Mouse (Mus musculus): ENCODE data around the gene Chst11. TPM values are rescaled to one million over a fixed set of nuclear protein-coding genes. Genes with fewer than 3 reads are reported as not detected.

Gene Chst11
- polyA plus RNA-seq, 1 experiment from 2014 or later: 0.99 TPM

GRCm38 (mm10) chr10:83093705-83094104, 108.4 kb downstream of the Chst11 start:
- no peak overlapping the region for H3K27ac ChIP-seq
- WGBS: 78% methylated on average over 6 of the region's 6 CpGs
- ATAC-seq: no peak
- H3K9ac ChIP-seq: no peak overlapping the region
- no peaks in the 10 kb centered on the region for H3K27me3 ChIP-seq (replicated peaks)
- peaks cover 4% of the 10 kb centered on the region; the same call in 1 of the 2 replicates for H3K4me1 ChIP-seq (replicated peaks)
- H3K4me2 ChIP-seq (replicated peaks): no peak overlapping the region
- no peak overlapping the region for H3K4me3 ChIP-seq (replicated peaks)
- no peaks in the 10 kb centered on the region for H3K9me3 ChIP-seq
- no peaks in the 10 kb centered on the region for H3K36me3 ChIP-seq

- Histone ChIP-seq H3K36me3 (no peaks in the 10 kb centered on the region), H3K27ac (no peak overlapping the region)
- 76% methylated on average over 10 of the region's 10 CpGs for WGBS
Measured at GRCm38 (mm10) chr10:83094248-83094647, 109.0 kb downstream of the Chst11 start.

GRCm38 (mm10) chr10:83094821-83095725, 109.8 kb downstream of the Chst11 start:
- no peaks in the 10 kb centered on the region for H3K9me3 ChIP-seq
- no peak overlapping the region for H3K4me2 ChIP-seq (replicated peaks)
- no peaks in the 10 kb centered on the region for H3K27me3 ChIP-seq (replicated peaks)
- WGBS: 78% methylated on average over 16 of the region's 16 CpGs
- ATAC-seq: no peak
- H3K36me3 ChIP-seq: no peaks in the 10 kb centered on the region
- H3K4me1 ChIP-seq (replicated peaks): peaks cover 9% of the 10 kb centered on the region; the same call in 1 of the 2 replicates
- no peak overlapping the region for H3K4me3 ChIP-seq (replicated peaks)
- H3K9ac ChIP-seq: no peak overlapping the region
- no peak overlapping the region for H3K27ac ChIP-seq

More at GRCm38 (mm10) chr10:83094248-83094647, 109.0 kb downstream of the Chst11 start:
- no peak overlapping the region for H3K9ac ChIP-seq
- peaks cover 9% of the 10 kb centered on the region; the same call in 1 of the 2 replicates for H3K4me1 ChIP-seq (replicated peaks)
- H3K4me3 ChIP-seq (replicated peaks): no peak overlapping the region
- H3K9me3 ChIP-seq: no peaks in the 10 kb centered on the region
- H3K27me3 ChIP-seq (replicated peaks): no peaks in the 10 kb centered on the region
- ATAC-seq: no peak
- H3K4me2 ChIP-seq (replicated peaks): no peak overlapping the region

- no peak overlapping the region for H3K9ac ChIP-seq
- H3K36me3 ChIP-seq: no peaks in the 10 kb centered on the region
- ATAC-seq: no peak
- H3K4me2 ChIP-seq (replicated peaks): no peak overlapping the region
- no peaks in the 10 kb centered on the region for H3K27me3 ChIP-seq (replicated peaks)
- H3K4me1 ChIP-seq (replicated peaks): peaks cover 9% of the 10 kb centered on the region; the same call in 1 of the 2 replicates
- H3K27ac ChIP-seq: no peak overlapping the region
- no peaks in the 10 kb centered on the region for H3K9me3 ChIP-seq
- 92% methylated on average over 6 of the region's 6 CpGs for WGBS
- no peak overlapping the region for H3K4me3 ChIP-seq (replicated peaks)
Measured at GRCm38 (mm10) chr10:83096257-83096656, 111.0 kb downstream of the Chst11 start.

- Histone ChIP-seq H3K4me2 (replicated peaks) (0 out of 2 replicates have a peak overlapping the region, but pooled peaks have one; percentile 26), H3K9ac (no peak overlapping the region), H3K36me3 (no peaks in the 10 kb centered on the region), H3K4me1 (replicated peaks) (peaks cover 9% of the 10 kb centered on the region), H3K9me3 (no peaks in the 10 kb centered on the region), H3K4me3 (replicated peaks) (no peak overlapping the region), H3K27me3 (replicated peaks) (no peaks in the 10 kb centered on the region), H3K27ac (no peak overlapping the region; the same call in 1 of the 2 replicates)
- peak; percentile 80 for ATAC-seq
- 46% methylated on average over 10 of the region's 10 CpGs for WGBS
Measured at GRCm38 (mm10) chr10:83098940-83099339, 113.6 kb downstream of the Chst11 start.

- WGBS: 93% methylated on average over 3 of the region's 3 CpGs
Measured at GRCm38 (mm10) chr10:83099669-83100068, 114.4 kb downstream of the Chst11 start.

GRCm38 (mm10) chr10:83100890-83101289, 115.6 kb downstream of the Chst11 start:
- 65% methylated on average over 8 of the region's 8 CpGs for WGBS
- Histone ChIP-seq H3K4me1 (replicated peaks) (peaks cover 9% of the 10 kb centered on the region), H3K9me3 (no peaks in the 10 kb centered on the region), H3K9ac (no peak overlapping the region), H3K36me3 (no peaks in the 10 kb centered on the region), H3K27me3 (replicated peaks) (no peaks in the 10 kb centered on the region), H3K4me3 (replicated peaks) (no peak overlapping the region), H3K4me2 (replicated peaks) (no peak overlapping the region), H3K27ac (no peak overlapping the region)
- ATAC-seq: no peak

More at GRCm38 (mm10) chr10:83099669-83100068, 114.4 kb downstream of the Chst11 start:
- Histone ChIP-seq H3K9ac (no peak overlapping the region), H3K27me3 (replicated peaks) (no peaks in the 10 kb centered on the region), H3K36me3 (no peaks in the 10 kb centered on the region), H3K4me1 (replicated peaks) (peaks cover 9% of the 10 kb centered on the region), H3K4me2 (replicated peaks) (no peak overlapping the region), H3K9me3 (no peaks in the 10 kb centered on the region), H3K4me3 (replicated peaks) (no peak overlapping the region), H3K27ac (no peak overlapping the region)
- no peak for ATAC-seq

- ATAC-seq: no peak
- H3K36me3 ChIP-seq: no peaks in the 10 kb centered on the region
- H3K4me3 ChIP-seq (replicated peaks): no peak overlapping the region
- no peak overlapping the region for H3K27ac ChIP-seq
- H3K27me3 ChIP-seq (replicated peaks): no peaks in the 10 kb centered on the region
- H3K9me3 ChIP-seq: no peaks in the 10 kb centered on the region
- 87% methylated on average over 9 of the region's 9 CpGs for WGBS
- peaks cover 13% of the 10 kb centered on the region for H3K4me1 ChIP-seq (replicated peaks)
- H3K9ac ChIP-seq: no peak overlapping the region
- no peak overlapping the region for H3K4me2 ChIP-seq (replicated peaks)
Measured at GRCm38 (mm10) chr10:83101421-83102207, 116.3 kb downstream of the Chst11 start.

- 47% methylated on average over 15 of the region's 15 CpGs for WGBS
- Histone ChIP-seq H3K4me3 (replicated peaks) (no peak overlapping the region), H3K4me2 (replicated peaks) (no peak overlapping the region), H3K27ac (no peak overlapping the region), H3K4me1 (replicated peaks) (peaks cover 22% of the 10 kb centered on the region), H3K9ac (no peak overlapping the region), H3K36me3 (no peaks in the 10 kb centered on the region), H3K27me3 (replicated peaks) (no peaks in the 10 kb centered on the region), H3K9me3 (no peaks in the 10 kb centered on the region)
- ATAC-seq: no peak
Measured at GRCm38 (mm10) chr10:83102745-83103144, 117.4 kb downstream of the Chst11 start.

GRCm38 (mm10) chr10:83104221-83104620, 118.9 kb downstream of the Chst11 start:
- 88% methylated on average over 8 of the region's 8 CpGs for WGBS
- ATAC-seq: no peak
- Histone ChIP-seq H3K4me3 (replicated peaks) (no peak overlapping the region), H3K4me2 (replicated peaks) (no peak overlapping the region), H3K9me3 (no peaks in the 10 kb centered on the region), H3K9ac (no peak overlapping the region), H3K27me3 (replicated peaks) (no peaks in the 10 kb centered on the region), H3K36me3 (no peaks in the 10 kb centered on the region), H3K27ac (no peak overlapping the region), H3K4me1 (replicated peaks) (peaks cover 20% of the 10 kb centered on the region)

GRCm38 (mm10) chr10:83106152-83106746, 121.0 kb downstream of the Chst11 start:
- no peak for ATAC-seq
- WGBS: 70% methylated on average over 7 of the region's 7 CpGs

GRCm38 (mm10) chr10:83107385-83107784, 122.1 kb downstream of the Chst11 start:
- no peak overlapping the region for H3K27ac ChIP-seq

More at GRCm38 (mm10) chr10:83106152-83106746, 121.0 kb downstream of the Chst11 start:
- no peak overlapping the region for H3K27ac ChIP-seq
- no peaks in the 10 kb centered on the region for H3K27me3 ChIP-seq (replicated peaks)
- H3K36me3 ChIP-seq: no peaks in the 10 kb centered on the region
- no peak overlapping the region for H3K9ac ChIP-seq
- H3K4me2 ChIP-seq (replicated peaks): no peak overlapping the region
- H3K9me3 ChIP-seq: no peaks in the 10 kb centered on the region
- H3K4me3 ChIP-seq (replicated peaks): no peak overlapping the region
- H3K4me1 ChIP-seq (replicated peaks): peaks cover 20% of the 10 kb centered on the region

More at GRCm38 (mm10) chr10:83107385-83107784, 122.1 kb downstream of the Chst11 start:
- Histone ChIP-seq H3K27me3 (replicated peaks) (no peaks in the 10 kb centered on the region), H3K9me3 (no peaks in the 10 kb centered on the region), H3K4me1 (replicated peaks) (peaks cover 20% of the 10 kb centered on the region), H3K4me2 (replicated peaks) (no peak overlapping the region), H3K4me3 (replicated peaks) (no peak overlapping the region), H3K9ac (no peak overlapping the region), H3K36me3 (no peaks in the 10 kb centered on the region)
- 52% methylated on average over 8 of the region's 8 CpGs for WGBS
- peak; percentile 74 for ATAC-seq

Measured in intestine, embryonic 15.5 days (tissue).